Mouse (Mus musculus) heart, embryonic 15.5 days (tissue): ENCODE measurements around the gene Olfr1381. TPM values are rescaled to one million over a fixed set of nuclear protein-coding genes. Genes with fewer than 3 reads are reported as not detected.

Source experiments
- polyA plus RNA-seq: library from polyadenylated mRNA; unstranded; fragments of >200 nt; fragmentation: Nextera tagmentation; extraction: Ambion mirVana; gene quantifications from 2 replicates; pipeline ENCODE4 v1.2.1, GENCODE M21; 2015

The Olfr1381 gene
- polyA plus RNA-seq, 1 experiment from 2014 or later = not detected

Other genes with a start within 250 kb of the Olfr1381 start
- gene Olfr10, start 238.7 kb upstream of the Olfr1381 start, polyA plus RNA-seq = not detected in 2 replicates
- gene Olfr1391, start 220.7 kb upstream of the Olfr1381 start, polyA plus RNA-seq = not detected in 2 replicates
- gene Olfr1390, start 208.3 kb upstream of the Olfr1381 start, polyA plus RNA-seq = not detected in 2 replicates
- not detected in 2 replicates for gene Olfr1389, start 120.4 kb upstream of the Olfr1381 start, polyA plus RNA-seq
- 0.06 TPM in 1 of 2 replicates, not detected in the other for gene Olfr1388, start 106.8 kb upstream of the Olfr1381 start, polyA plus RNA-seq
- gene Olfr1387, start 88.1 kb upstream of the Olfr1381 start, polyA plus RNA-seq = not detected in 2 replicates
- gene Olfr1386, start 78.4 kb upstream of the Olfr1381 start, polyA plus RNA-seq = not detected in 2 replicates
- not detected in 2 replicates for gene Olfr1385, start 54.4 kb upstream of the Olfr1381 start, polyA plus RNA-seq
- not detected in 2 replicates for gene Olfr1384, start 36.7 kb upstream of the Olfr1381 start, polyA plus RNA-seq
- not detected in 2 replicates for gene Olfr1383, start 23.8 kb upstream of the Olfr1381 start, polyA plus RNA-seq
- gene Olfr1382, start 15.2 kb upstream of the Olfr1381 start, polyA plus RNA-seq = not detected in 2 replicates
- not detected in 2 replicates for gene Olfr1380, start 13.4 kb downstream of the Olfr1381 start, polyA plus RNA-seq
- 6.1 and 7.8 TPM in 2 replicates for gene Flt4, start 65.8 kb downstream of the Olfr1381 start, polyA plus RNA-seq
- gene Scgb3a1, start 120.2 kb downstream of the Olfr1381 start, polyA plus RNA-seq = 0.53 and 0.76 TPM in 2 replicates
- 35.8 and 40.1 TPM in 2 replicates for gene Cnot6, start 169.3 kb downstream of the Olfr1381 start, polyA plus RNA-seq